Mouse (Mus musculus) ovary, postnatal 10 days (tissue): ENCODE data around the gene Lmo7.

ENCODE experiments used
- DNase-seq: peaks from one replicate; pipeline ENCODE4 v3.0.0; 2022; ENCODE audit warnings: low spot score

Gene Lmo7

DNA sequence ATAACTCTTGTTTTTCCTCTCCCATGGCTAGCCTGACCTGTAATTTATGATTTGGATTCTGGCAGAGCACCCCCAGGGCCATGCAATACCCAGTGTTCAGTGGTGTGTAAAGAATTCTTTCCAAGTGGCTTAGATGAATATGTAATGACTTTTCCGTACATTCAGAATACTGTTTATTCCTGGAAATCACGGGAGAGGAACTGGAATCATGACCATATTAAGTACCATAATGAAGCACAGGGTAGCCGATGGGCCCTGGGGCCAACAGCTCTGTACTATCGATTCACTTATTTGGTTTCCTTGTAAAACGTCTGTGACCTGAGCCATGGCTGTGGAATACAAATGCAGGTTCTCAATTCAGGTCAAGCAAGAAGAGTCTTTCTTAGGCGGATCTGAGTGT lies 221.3 kb downstream of the Lmo7 start:
- DNase-seq: no peak

DNA sequence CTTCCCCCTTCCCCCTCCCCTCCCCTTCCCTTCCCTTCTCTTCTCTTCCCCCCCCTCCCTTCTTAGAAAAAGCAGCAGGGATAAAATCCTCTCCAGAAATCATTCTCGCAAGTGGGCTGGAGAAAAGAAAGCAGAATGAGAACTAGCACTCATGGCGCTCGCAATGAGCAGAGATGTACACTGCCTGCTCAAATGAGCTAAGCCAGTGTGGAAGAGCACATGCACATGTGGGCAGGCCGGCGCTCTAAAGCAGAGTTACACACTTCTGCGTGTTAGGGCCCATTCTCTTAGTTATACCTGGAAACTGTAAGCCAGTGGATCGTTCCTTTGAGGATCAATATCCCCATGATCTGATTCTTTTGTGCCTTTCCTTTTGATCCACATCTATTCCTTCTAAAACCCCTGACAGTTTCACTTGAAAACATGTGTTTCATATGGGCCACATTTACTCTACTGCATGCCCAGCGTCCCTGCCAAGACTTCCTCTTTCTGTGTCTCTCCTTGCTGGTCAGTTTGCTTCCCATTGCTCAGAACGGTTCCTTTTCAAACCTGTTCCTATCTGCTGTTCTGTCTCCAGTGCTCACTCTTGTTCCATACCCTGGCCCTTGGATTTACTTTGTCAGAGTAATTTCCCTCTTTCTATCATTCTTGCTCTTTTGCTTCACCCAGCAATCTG lies 224.2 kb downstream of the Lmo7 start:
- DNase-seq: no peak

- no peak for DNase-seq
Measured at GRCm38 (mm10) chr14:101964381-101964780, 234.6 kb downstream of the Lmo7 start.

- DNase-seq: no peak
Measured at GRCm38 (mm10) chr14:101964956-101965355, 235.2 kb downstream of the Lmo7 start.

GRCm38 (mm10) chr14:101972764-101973163 lies 243.0 kb downstream of the Lmo7 start:
- DNase-seq: no peak

- no peak for DNase-seq
Measured at GRCm38 (mm10) chr14:101973171-101973570, 243.4 kb downstream of the Lmo7 start.

DNA sequence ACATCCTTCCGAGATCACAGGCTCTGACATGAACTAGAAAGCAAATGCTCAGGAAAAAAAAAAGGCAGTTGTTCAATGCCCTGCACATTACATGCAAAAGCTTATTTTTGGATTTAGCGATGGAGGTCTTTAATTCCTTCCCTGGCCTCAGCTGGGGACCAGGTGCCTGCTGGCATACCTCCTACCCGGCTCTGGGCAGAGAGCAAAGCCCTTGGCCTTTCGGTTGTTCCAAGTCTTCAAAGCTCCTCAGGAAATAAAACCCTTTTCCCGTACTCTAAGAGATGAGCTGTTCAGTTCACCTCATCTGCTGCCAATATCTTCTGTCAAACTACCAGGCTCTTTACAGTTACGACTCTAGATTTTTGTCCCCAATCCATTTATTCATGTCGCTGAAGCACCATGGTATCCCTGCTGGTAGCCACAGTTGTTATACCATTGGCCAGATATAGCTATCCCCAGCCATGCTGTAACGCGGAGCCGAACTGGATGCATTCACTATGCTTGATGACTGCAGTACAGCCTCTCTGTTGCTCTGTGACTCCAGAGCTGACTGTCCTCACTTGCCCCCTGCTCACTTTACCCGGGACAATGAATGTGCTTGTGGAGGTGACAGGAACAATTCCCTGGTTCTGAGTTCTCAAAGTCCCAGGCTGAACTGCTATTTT lies 246.4 kb downstream of the Lmo7 start:
- DNase-seq: no peak
